Mouse (Mus musculus): ENCODE measurements around the gene Ugt8a.

Ugt8a gene

DNA sequence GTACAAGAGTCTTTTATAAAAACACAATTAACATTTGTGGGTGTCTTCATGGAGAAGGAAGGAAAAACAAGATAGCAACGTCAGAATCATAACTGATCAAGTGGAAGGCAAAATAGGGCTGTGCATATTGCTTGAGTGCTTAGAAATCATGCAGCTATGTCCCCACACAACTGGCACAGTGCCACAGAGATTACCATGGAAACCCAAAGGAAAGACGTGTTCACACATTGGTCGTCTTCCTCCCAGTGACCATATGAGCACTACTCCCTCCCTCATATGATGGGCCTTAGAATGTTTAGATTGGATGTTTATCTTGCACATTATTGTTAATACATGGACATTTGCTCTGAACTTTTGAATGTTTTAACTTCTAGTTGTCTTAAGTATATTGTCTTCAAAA is 76.8 kb downstream of the Ugt8a start:
- DNase-seq = no peak

- DNase-seq = peak; percentile 9 to 24
Measured at GRCm38 (mm10) chr3:125849163-125849872, 89.1 kb downstream of the Ugt8a start.

GRCm38 (mm10) chr3:125828051-125828450 is 110.4 kb downstream of the Ugt8a start:
- DNase-seq = no peak

GRCm38 (mm10) chr3:125827256-125827655 is 111.2 kb downstream of the Ugt8a start:
- peak; percentile 10 to 31 for DNase-seq

GRCm38 (mm10) chr3:125819741-125820140 is 118.7 kb downstream of the Ugt8a start:
- DNase-seq = no peak

Measured in cerebellum, postnatal 36 days (tissue).